Comparison of ENCODE assay signal across 21 mouse cellular contexts in genomic region chr5:19745916-19746315, GRCm38 (mm10).
A peak's percentile ranks its signal among the peaks of the same experiment; 100 is the strongest.
DNase-seq lines count a peak whose midpoint lies in the region; TF ChIP-seq lines count a peak whose summit lies in the region.
"Had no signal": no experiment of that assay in that cellular context is flagged by ENCODE, and none has a peak within 500 bp of the region (broad histone marks: within the 10 kb centered on the region; RNA-seq: fewer than 3 reads in every experiment).

No protein-coding gene starts in this region.

- H3K27ac ChIP-seq in cortical plate, adult 2 months (ENCODE audit: insufficient read depth, low read length), result peak overlapping the region; percentile 80; the same call in 1 of the 2 replicates
- H3K27ac ChIP-seq: embryonic facial prominence, embryonic 13.5 days; gastrocnemius, adult 2 months; hindbrain, embryonic 13.5 days; limb, embryonic 15.5 days; liver, embryonic 15.5 days; macrophage; neural tube, embryonic 13.5 days had no signal

- intact Hi-C loops in left cerebral cortex, postnatal 25 days (cut with DNase I), result loop anchor here (1.0 to 2.0 kb wide), 2 partner anchors 158 to 193 kb away; no protein-coding TSS in a partner anchor

- H3K4me1 ChIP-seq in cortical plate, adult 2 months (ENCODE audit: control insufficient read depth, insufficient read depth, low read length), result peaks cover 1% of the 10 kb centered on the region; the same call in 1 of the 2 replicates
- H3K4me1 ChIP-seq: limb, embryonic 15.5 days; liver, embryonic 15.5 days had no signal

- peak; percentile 19 for DNase-seq in layer of hippocampus, adult 11-12 months (ENCODE audit: low spot score)
- DNase-seq in layer of hippocampus, postnatal 25 days (ENCODE audit: extremely low spot score in 1 of 2, low spot score in 1 of 2), result no peak
- peak; percentile 17 for DNase-seq in layer of hippocampus, adult 9-10 months (ENCODE audit: low spot score)
- DNase-seq in left cerebral cortex, postnatal 25 days (ENCODE audit: low spot score in 2 of 2), result peak; percentile 8 to 74
- DNase-seq in ovary, postnatal 10 days (ENCODE audit: low spot score), result no peak
- no peak for DNase-seq in cerebellum, adult 18-20 months
- DNase-seq: cerebellum, adult 8-10 months; gastrocnemius, adult 2 months; heart, postnatal 10 days; kidney, adult 8-10 months; kidney, postnatal 14 days; spleen, adult 18-20 months; thymus, adult 2 months had no signal

- no peak for TF ChIP-seq POLR2A in cortical plate, adult 2 months (IDR thresholded peaks at IDR 0.05; ENCODE audit: extremely low read depth, insufficient read depth, low read length)

- H3K4me3 ChIP-seq in cortical plate, adult 2 months (ENCODE audit: insufficient read depth, low read length), result peak overlapping the region; percentile 24; the same call in 1 of the 2 replicates
- H3K4me3 ChIP-seq: embryonic facial prominence, embryonic 13.5 days; gastrocnemius, adult 2 months; hindbrain, embryonic 13.5 days; limb, embryonic 15.5 days; liver, embryonic 15.5 days; midbrain, embryonic 12.5 days; neural tube, embryonic 13.5 days had no signal

- no peak for TF ChIP-seq CTCF in cortical plate, adult 2 months (IDR thresholded peaks at IDR 0.05; ENCODE audit: extremely low read depth, insufficient read depth, low read length)

Comparison
In these comparisons a context has a peak if more than half of its experiments do, and no peak if none do; other contexts are left out.
1. DNase-seq: peak in layer of hippocampus, adult 11-12 months (single experiment), layer of hippocampus, adult 9-10 months (single experiment) and left cerebral cortex, postnatal 25 days (2 of 2); none in layer of hippocampus, postnatal 25 days (0 of 2), ovary, postnatal 10 days (single experiment) and cerebellum, adult 18-20 months (0 of 2).